Mouse (Mus musculus): Measurements from ENCODE around the gene Cdc26.

DNA sequence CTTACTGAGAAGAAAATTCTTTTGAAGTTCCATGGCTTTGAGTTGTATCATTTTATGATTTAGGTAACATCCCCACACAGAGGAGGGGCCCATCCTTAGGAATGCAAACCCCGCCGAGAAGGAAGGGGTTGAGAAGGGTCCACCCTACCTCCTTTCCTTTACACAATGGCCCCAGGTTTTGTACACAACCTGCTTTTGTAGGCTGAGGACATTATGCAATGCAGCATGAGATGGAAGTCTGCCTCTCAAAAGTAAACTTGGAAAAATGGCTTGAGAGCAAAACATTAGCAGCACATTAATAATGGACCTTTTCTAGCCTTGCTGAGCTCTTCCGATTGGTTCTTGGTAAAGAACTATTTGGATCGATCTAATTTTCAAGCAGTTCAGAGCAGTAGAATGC is 42.2 kb downstream of the Cdc26 start:
- no peak for TF ChIP-seq POLR2A (IDR thresholded peaks at IDR 0.05; ENCODE audit: control insufficient read depth, low read depth, low read length)
- TF ChIP-seq CTCF (IDR thresholded peaks at IDR 0.05; ENCODE audit: control insufficient read depth, insufficient read depth, insufficient replicate concordance, low read depth, low read length): no peak

All from testis, adult 2 months (tissue).